Mouse (Mus musculus): ENCODE data around the gene Nrip2. TPM values are rescaled to one million over a fixed set of nuclear protein-coding genes. Genes with fewer than 3 reads are reported as not detected.

Gene Nrip2
- polyA plus RNA-seq, 1 experiment from 2014 or later, result 8.3 TPM

- 79% methylated on average over 7 of the region's 7 CpGs for WGBS
- H3K27me3 ChIP-seq (replicated peaks; ENCODE audit: control insufficient read depth, insufficient read depth, low read length), result no peaks in the 10 kb centered on the region
- no peak overlapping the region for H3K27ac ChIP-seq (ENCODE audit: low read length)
- H3K9me3 ChIP-seq (ENCODE audit: control insufficient read depth, low read length), result no peaks in the 10 kb centered on the region
- H3K9ac ChIP-seq (replicated peaks; ENCODE audit: low read depth, low read length), result no peak overlapping the region
- no peak overlapping the region for H3K4me2 ChIP-seq (ENCODE audit: low read length)
- no peak overlapping the region for H3K4me3 ChIP-seq (replicated peaks; ENCODE audit: low read length)
- ATAC-seq, result no peak
- no peaks in the 10 kb centered on the region for H3K4me1 ChIP-seq (replicated peaks; ENCODE audit: control insufficient read depth, insufficient read depth, low read length)
- no peaks in the 10 kb centered on the region for H3K36me3 ChIP-seq (ENCODE audit: control insufficient read depth, insufficient read depth)
These were observed 15.3 kb upstream of the Nrip2 start for GRCm38 (mm10) chr6:128383752-128384151.

GRCm38 (mm10) chr6:128385026-128385425 lies 14.1 kb upstream of the Nrip2 start:
- H3K4me2 ChIP-seq (ENCODE audit: low read length), result no peak overlapping the region
- no peaks in the 10 kb centered on the region for H3K27me3 ChIP-seq (replicated peaks; ENCODE audit: control insufficient read depth, insufficient read depth, low read length)
- ATAC-seq, result no peak
- no peaks in the 10 kb centered on the region for H3K4me1 ChIP-seq (replicated peaks; ENCODE audit: control insufficient read depth, insufficient read depth, low read length)
- no peaks in the 10 kb centered on the region for H3K9me3 ChIP-seq (ENCODE audit: control insufficient read depth, low read length)
- H3K9ac ChIP-seq (replicated peaks; ENCODE audit: low read depth, low read length), result no peak overlapping the region
- WGBS, result 84% methylated on average over 1 of the region's 1 CpGs
- no peak overlapping the region for H3K4me3 ChIP-seq (replicated peaks; ENCODE audit: low read length)
- no peaks in the 10 kb centered on the region for H3K36me3 ChIP-seq (ENCODE audit: control insufficient read depth, insufficient read depth)
- H3K27ac ChIP-seq (ENCODE audit: low read length), result no peak overlapping the region

GRCm38 (mm10) chr6:128389185-128389584 lies 9.9 kb upstream of the Nrip2 start:
- Histone ChIP-seq H3K4me2 (ENCODE audit: low read length) (no peak overlapping the region), H3K4me1 (replicated peaks; ENCODE audit: control insufficient read depth, insufficient read depth, low read length) (no peaks in the 10 kb centered on the region), H3K9ac (replicated peaks; ENCODE audit: low read depth, low read length) (no peak overlapping the region), H3K4me3 (replicated peaks; ENCODE audit: low read length) (no peak overlapping the region), H3K27ac (ENCODE audit: low read length) (no peak overlapping the region), H3K27me3 (replicated peaks; ENCODE audit: control insufficient read depth, insufficient read depth, low read length) (no peaks in the 10 kb centered on the region), H3K9me3 (ENCODE audit: control insufficient read depth, low read length) (no peaks in the 10 kb centered on the region), H3K36me3 (ENCODE audit: control insufficient read depth, insufficient read depth) (no peaks in the 10 kb centered on the region)
- WGBS, result 84% methylated on average over 1 of the region's 1 CpGs
- no peak for ATAC-seq

GRCm38 (mm10) chr6:128390683-128391082 lies 8.4 kb upstream of the Nrip2 start:
- Histone ChIP-seq H3K36me3 (ENCODE audit: control insufficient read depth, insufficient read depth) (no peaks in the 10 kb centered on the region), H3K4me1 (replicated peaks; ENCODE audit: control insufficient read depth, insufficient read depth, low read length) (no peaks in the 10 kb centered on the region), H3K9me3 (ENCODE audit: control insufficient read depth, low read length) (no peaks in the 10 kb centered on the region), H3K9ac (replicated peaks; ENCODE audit: low read depth, low read length) (no peak overlapping the region), H3K4me2 (ENCODE audit: low read length) (no peak overlapping the region), H3K4me3 (replicated peaks; ENCODE audit: low read length) (no peak overlapping the region), H3K27me3 (replicated peaks; ENCODE audit: control insufficient read depth, insufficient read depth, low read length) (no peaks in the 10 kb centered on the region), H3K27ac (ENCODE audit: low read length) (no peak overlapping the region)
- ATAC-seq, result no peak
- 83% methylated on average over 1 of the region's 1 CpGs for WGBS

GRCm38 (mm10) chr6:128397574-128398261 lies 1.4 kb upstream of the Nrip2 start:
- Histone ChIP-seq H3K4me3 (replicated peaks; ENCODE audit: low read length) (no peak overlapping the region), H3K27me3 (replicated peaks; ENCODE audit: control insufficient read depth, insufficient read depth, low read length) (no peaks in the 10 kb centered on the region), H3K9ac (replicated peaks; ENCODE audit: low read depth, low read length) (no peak overlapping the region), H3K27ac (ENCODE audit: low read length) (no peak overlapping the region), H3K4me2 (ENCODE audit: low read length) (no peak overlapping the region), H3K36me3 (ENCODE audit: control insufficient read depth, insufficient read depth) (no peaks in the 10 kb centered on the region), H3K4me1 (replicated peaks; ENCODE audit: control insufficient read depth, insufficient read depth, low read length) (peaks cover 6% of the 10 kb centered on the region), H3K9me3 (ENCODE audit: control insufficient read depth, low read length) (no peaks in the 10 kb centered on the region)
- ATAC-seq, result no peak
- WGBS, result 76% methylated on average over 7 of the region's 7 CpGs

DNA sequence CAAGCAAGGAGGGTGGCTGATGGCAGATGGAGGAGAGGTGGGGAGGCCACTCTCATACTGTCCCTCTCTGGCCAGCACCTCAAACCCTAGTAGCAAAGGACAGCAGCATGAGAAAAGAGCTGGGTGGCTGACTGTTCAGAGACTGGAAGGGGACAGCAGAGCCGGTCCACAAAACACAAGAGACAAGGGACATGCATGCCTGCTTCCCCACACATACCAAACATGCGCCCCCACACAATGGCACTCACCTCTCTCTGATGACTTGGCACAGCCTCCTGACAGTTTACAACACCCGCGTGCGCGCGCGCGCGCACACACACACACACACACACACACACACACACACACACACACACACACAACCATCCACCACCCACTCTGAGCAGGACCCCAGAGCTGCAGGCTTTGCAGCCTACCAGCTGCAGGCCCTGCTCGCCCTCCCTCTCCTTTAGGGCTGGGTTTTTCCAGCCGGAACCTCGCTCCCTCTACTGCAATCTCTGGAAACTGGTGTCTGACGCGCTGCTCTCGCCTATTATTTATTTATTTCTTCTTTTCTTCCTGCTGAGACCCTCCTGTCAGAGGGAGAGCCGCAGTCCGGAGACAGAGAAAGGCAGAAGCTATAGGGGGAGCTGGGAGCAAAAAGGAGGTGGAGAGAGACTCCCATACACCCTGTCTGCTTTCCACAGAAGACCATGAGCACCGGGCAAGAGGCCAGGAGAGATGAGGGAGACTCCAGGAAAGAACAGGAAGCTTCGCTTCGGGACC lies 507 bp downstream of the Nrip2 start:
- H3K4me3 ChIP-seq (replicated peaks; ENCODE audit: low read length), result peak overlapping the region; percentile 36
- ATAC-seq, result peak; percentile 85

GRCm38 (mm10) chr6:128404708-128405107 lies 5.6 kb downstream of the Nrip2 start:
- H3K4me2 ChIP-seq (ENCODE audit: low read length), result no peak overlapping the region
- ATAC-seq, result no peak
- H3K9me3 ChIP-seq (ENCODE audit: control insufficient read depth, low read length), result no peaks in the 10 kb centered on the region
- peaks cover 6% of the 10 kb centered on the region for H3K4me1 ChIP-seq (replicated peaks; ENCODE audit: control insufficient read depth, insufficient read depth, low read length)
- no peaks in the 10 kb centered on the region for H3K27me3 ChIP-seq (replicated peaks; ENCODE audit: control insufficient read depth, insufficient read depth, low read length)
- no peak overlapping the region for H3K27ac ChIP-seq (ENCODE audit: low read length)
- 61% methylated on average over 5 of the region's 5 CpGs for WGBS
- no peak overlapping the region for H3K4me3 ChIP-seq (replicated peaks; ENCODE audit: low read length)
- peaks cover 9% of the 10 kb centered on the region for H3K36me3 ChIP-seq (ENCODE audit: control insufficient read depth, insufficient read depth)
- H3K9ac ChIP-seq (replicated peaks; ENCODE audit: low read depth, low read length), result no peak overlapping the region

More for the DNA sequence above, 507 bp downstream of the Nrip2 start:
- Histone ChIP-seq H3K27me3 (replicated peaks; ENCODE audit: control insufficient read depth, insufficient read depth, low read length) (no peaks in the 10 kb centered on the region), H3K9me3 (ENCODE audit: control insufficient read depth, low read length) (no peaks in the 10 kb centered on the region), H3K27ac (ENCODE audit: low read length) (peak overlapping the region; percentile 46), H3K4me2 (ENCODE audit: low read length) (peak overlapping the region; percentile 51), H3K36me3 (ENCODE audit: control insufficient read depth, insufficient read depth) (no peaks in the 10 kb centered on the region), H3K4me1 (replicated peaks; ENCODE audit: control insufficient read depth, insufficient read depth, low read length) (peaks cover 6% of the 10 kb centered on the region), H3K9ac (replicated peaks; ENCODE audit: low read depth, low read length) (peak overlapping the region; percentile 56)
- 33% methylated on average over 21 of the region's 21 CpGs for WGBS

DNA sequence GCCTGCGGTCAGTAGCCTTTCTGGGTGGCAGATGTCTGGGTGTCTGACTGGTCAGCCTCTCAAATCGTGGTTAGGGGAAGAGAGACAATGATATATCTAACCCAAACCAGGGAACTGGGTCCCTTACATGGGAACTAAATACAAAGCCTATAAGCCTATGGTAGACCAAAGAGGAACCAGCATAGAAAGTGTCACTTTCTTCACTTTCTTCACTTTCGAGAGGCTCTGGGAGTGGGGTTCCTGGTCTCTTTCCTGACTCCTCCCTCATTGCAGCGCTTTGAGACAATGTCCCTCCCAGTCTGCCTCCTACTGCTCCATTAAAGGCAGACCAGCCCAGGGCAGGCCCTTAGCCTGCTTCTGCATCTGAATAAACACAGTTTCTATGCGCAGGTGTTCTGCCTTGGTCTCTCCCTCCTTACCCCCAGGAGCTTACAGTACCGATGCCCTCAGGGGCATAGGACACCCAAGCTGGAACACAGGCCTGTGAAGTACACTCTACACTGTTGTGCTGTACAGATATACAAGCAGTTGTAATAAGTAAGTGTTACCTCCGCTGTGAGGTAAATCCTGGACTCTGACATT lies 9.5 kb downstream of the Nrip2 start:
- H3K4me1 ChIP-seq (replicated peaks; ENCODE audit: control insufficient read depth, insufficient read depth, low read length), result no peaks in the 10 kb centered on the region
- no peak overlapping the region for H3K9ac ChIP-seq (replicated peaks; ENCODE audit: low read depth, low read length)
- no peak overlapping the region for H3K4me3 ChIP-seq (replicated peaks; ENCODE audit: low read length)
- no peak overlapping the region for H3K4me2 ChIP-seq (ENCODE audit: low read length)
- no peaks in the 10 kb centered on the region for H3K27me3 ChIP-seq (replicated peaks; ENCODE audit: control insufficient read depth, insufficient read depth, low read length)
- WGBS, result 90% methylated on average over 7 of the region's 7 CpGs
- H3K9me3 ChIP-seq (ENCODE audit: control insufficient read depth, low read length), result no peaks in the 10 kb centered on the region
- ATAC-seq, result no peak
- H3K27ac ChIP-seq (ENCODE audit: low read length), result no peak overlapping the region
- H3K36me3 ChIP-seq (ENCODE audit: control insufficient read depth, insufficient read depth), result peaks cover 17% of the 10 kb centered on the region

GRCm38 (mm10) chr6:128410305-128410704 lies 11.2 kb downstream of the Nrip2 start:
- H3K27ac ChIP-seq (ENCODE audit: low read length), result no peak overlapping the region
- H3K4me2 ChIP-seq (ENCODE audit: low read length), result no peak overlapping the region
- H3K36me3 ChIP-seq (ENCODE audit: control insufficient read depth, insufficient read depth), result peaks cover 17% of the 10 kb centered on the region
- H3K9ac ChIP-seq (replicated peaks; ENCODE audit: low read depth, low read length), result no peak overlapping the region
- no peak for ATAC-seq
- H3K4me3 ChIP-seq (replicated peaks; ENCODE audit: low read length), result no peak overlapping the region
- no peaks in the 10 kb centered on the region for H3K9me3 ChIP-seq (ENCODE audit: control insufficient read depth, low read length)
- no peaks in the 10 kb centered on the region for H3K27me3 ChIP-seq (replicated peaks; ENCODE audit: control insufficient read depth, insufficient read depth, low read length)
- H3K4me1 ChIP-seq (replicated peaks; ENCODE audit: control insufficient read depth, insufficient read depth, low read length), result no peaks in the 10 kb centered on the region
- WGBS, result 96% methylated on average over 13 of the region's 13 CpGs

Data from forebrain, embryonic 16.5 days (tissue).